Mouse (Mus musculus): Measurements from ENCODE around the gene Gm28035. TPM values are rescaled to one million over a fixed set of nuclear protein-coding genes. Genes with fewer than 3 reads are reported as not detected.

Gm28035 gene
- polyA plus RNA-seq, 1 experiment from 2014 or later, result 0.05 TPM

DNA sequence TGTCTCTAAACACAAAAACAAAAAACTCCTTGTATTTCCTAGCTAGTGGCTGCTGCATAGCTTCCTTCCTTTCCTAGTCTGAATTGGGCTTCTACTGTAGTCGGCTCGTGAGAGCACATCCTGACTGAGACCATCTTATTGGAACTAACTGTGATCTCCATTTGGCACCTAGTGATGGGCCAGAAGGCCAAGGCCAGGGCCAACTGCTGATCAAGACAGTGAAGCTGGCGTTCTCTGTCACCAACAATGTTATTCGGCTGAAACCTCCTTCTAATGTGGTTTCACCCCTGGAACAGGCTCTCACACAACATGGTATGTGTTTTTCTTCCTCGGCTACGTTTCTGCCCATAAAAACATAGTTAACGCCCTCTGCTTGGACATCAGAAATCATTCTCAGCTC, 86.9 kb downstream of the Gm28035 start:
- Histone ChIP-seq H3K4me1 (replicated peaks; ENCODE audit: control insufficient read depth, insufficient read depth) (no peaks in the 10 kb centered on the region), H3K27ac (replicated peaks) (no peak overlapping the region), H3K4me2 (replicated peaks; ENCODE audit: low read depth) (no peak overlapping the region), H3K27me3 (ENCODE audit: control insufficient read depth, insufficient read depth, low read length) (no peaks in the 10 kb centered on the region), H3K36me3 (ENCODE audit: control insufficient read depth, insufficient read depth, low read length) (peaks cover 34% of the 10 kb centered on the region), H3K9ac (ENCODE audit: low read length) (no peak overlapping the region), H3K4me3 (ENCODE audit: low read depth, low read length) (no peak overlapping the region), H3K9me3 (ENCODE audit: control insufficient read depth, low read length) (no peaks in the 10 kb centered on the region)
- no peak for DNase-seq (ENCODE audit: low spot score)
- 91% methylated on average over 7 of the region's 7 CpGs for WGBS
- TF ChIP-seq CTCF (IDR thresholded peaks at IDR 0.05; ENCODE audit: low read depth) (no peak), EP300 (optimal IDR thresholded peaks at IDR 0.05) (no peak)
- ATAC-seq (ENCODE audit: low FRiP score, low TSS enrichment), result no peak

- Histone ChIP-seq H3K4me3 (ENCODE audit: low read depth, low read length) (no peak overlapping the region), H3K36me3 (ENCODE audit: control insufficient read depth, insufficient read depth, low read length) (peaks cover 42% of the 10 kb centered on the region), H3K9ac (ENCODE audit: low read length) (no peak overlapping the region), H3K4me1 (replicated peaks; ENCODE audit: control insufficient read depth, insufficient read depth) (no peaks in the 10 kb centered on the region), H3K9me3 (ENCODE audit: control insufficient read depth, low read length) (no peaks in the 10 kb centered on the region), H3K27ac (replicated peaks) (no peak overlapping the region), H3K27me3 (ENCODE audit: control insufficient read depth, insufficient read depth, low read length) (no peaks in the 10 kb centered on the region), H3K4me2 (replicated peaks; ENCODE audit: low read depth) (no peak overlapping the region)
- ATAC-seq (ENCODE audit: low FRiP score, low TSS enrichment), result no peak
- WGBS, result 81% methylated on average over 3 of the region's 3 CpGs
- no peak for DNase-seq (ENCODE audit: low spot score)
- no peak for TF ChIP-seq EP300 (optimal IDR thresholded peaks at IDR 0.05)
- no peak for TF ChIP-seq CTCF (IDR thresholded peaks at IDR 0.05; ENCODE audit: low read depth)
Measured at GRCm38 (mm10) chr2:30328791-30329190, 88.4 kb downstream of the Gm28035 start.

Other genes starting within 250 kb of the Gm28035 start
- gene Wdr34, start 191.7 kb upstream of the Gm28035 start, polyA plus RNA-seq (2015; fragmentation: Nextera tagmentation; extraction: Ambion mirVana), result 10.9 and 13.2 TPM in 2 replicates
- gene Set, start 183.2 kb upstream of the Gm28035 start, polyA plus RNA-seq (2015; fragmentation: Nextera tagmentation; extraction: Ambion mirVana), result 202 and 206 TPM in 2 replicates
- gene Pkn3, start 162.9 kb upstream of the Gm28035 start, polyA plus RNA-seq (2015; fragmentation: Nextera tagmentation; extraction: Ambion mirVana), result 3.0 and 3.1 TPM in 2 replicates
- 27.7 and 27.8 TPM in 2 replicates for gene Zdhhc12, start 146.9 kb upstream of the Gm28035 start, polyA plus RNA-seq (2015; fragmentation: Nextera tagmentation; extraction: Ambion mirVana)
- gene Zer1, start 116.0 kb upstream of the Gm28035 start, polyA plus RNA-seq (2015; fragmentation: Nextera tagmentation; extraction: Ambion mirVana), result 2.9 and 3.1 TPM in 2 replicates
- 3.7 and 3.9 TPM in 2 replicates for gene Tbc1d13, start 106.8 kb upstream of the Gm28035 start, polyA plus RNA-seq (2015; fragmentation: Nextera tagmentation; extraction: Ambion mirVana)
- gene Endog, start 69.1 kb upstream of the Gm28035 start, polyA plus RNA-seq (2015; fragmentation: Nextera tagmentation; extraction: Ambion mirVana), result 35.3 and 41.2 TPM in 2 replicates
- gene Spout1, start 62.1 kb upstream of the Gm28035 start, polyA plus RNA-seq (2015; fragmentation: Nextera tagmentation; extraction: Ambion mirVana), result 23.9 and 24.0 TPM in 2 replicates
- gene Kyat1, start 34.7 kb upstream of the Gm28035 start, polyA plus RNA-seq (2015; fragmentation: Nextera tagmentation; extraction: Ambion mirVana), result 81.2 and 89.3 TPM in 2 replicates
- 30.3 and 31.7 TPM in 2 replicates for gene Lrrc8a, start 2.9 kb upstream of the Gm28035 start, polyA plus RNA-seq (2015; fragmentation: Nextera tagmentation; extraction: Ambion mirVana)
- gene Phyhd1, start 25.6 kb downstream of the Gm28035 start, polyA plus RNA-seq (2015; fragmentation: Nextera tagmentation; extraction: Ambion mirVana), result 5.8 and 7.1 TPM in 2 replicates
- not detected in 2 replicates for gene Gm28038, start 40.5 kb downstream of the Gm28035 start, polyA plus RNA-seq (2015; fragmentation: Nextera tagmentation; extraction: Ambion mirVana)
- gene Dolk, start 45.8 kb downstream of the Gm28035 start, polyA plus RNA-seq (2015; fragmentation: Nextera tagmentation; extraction: Ambion mirVana), result 21.1 and 21.9 TPM in 2 replicates
- 8.5 and 9.9 TPM in 2 replicates for gene Nup188, start 45.8 kb downstream of the Gm28035 start, polyA plus RNA-seq (2015; fragmentation: Nextera tagmentation; extraction: Ambion mirVana)
- 84.9 and 102 TPM in 2 replicates for gene Sh3glb2, start 118.8 kb downstream of the Gm28035 start, polyA plus RNA-seq (2015; fragmentation: Nextera tagmentation; extraction: Ambion mirVana)
- gene Miga2, start 123.7 kb downstream of the Gm28035 start, polyA plus RNA-seq (2015; fragmentation: Nextera tagmentation; extraction: Ambion mirVana), result 16.8 and 17.8 TPM in 2 replicates
- gene Dolpp1, start 151.7 kb downstream of the Gm28035 start, polyA plus RNA-seq (2015; fragmentation: Nextera tagmentation; extraction: Ambion mirVana), result 29.8 and 32.9 TPM in 2 replicates
- 22.0 and 25.9 TPM in 2 replicates for gene Crat, start 175.2 kb downstream of the Gm28035 start, polyA plus RNA-seq (2015; fragmentation: Nextera tagmentation; extraction: Ambion mirVana)
- gene Ptpa, start 175.5 kb downstream of the Gm28035 start, polyA plus RNA-seq (2015; fragmentation: Nextera tagmentation; extraction: Ambion mirVana), result 76.6 and 79.6 TPM in 2 replicates
- gene Ier5l, start 233.7 kb downstream of the Gm28035 start, polyA plus RNA-seq (2015; fragmentation: Nextera tagmentation; extraction: Ambion mirVana), result 1.8 and 4.4 TPM in 2 replicates